Mouse (Mus musculus): Measurements from ENCODE around the gene Atg4b. TPM values are rescaled to one million over a fixed set of nuclear protein-coding genes. Genes with fewer than 3 reads are reported as not detected.

Atg4b gene
- 62.1 TPM for polyA plus RNA-seq (2015; fragmentation: Illumina TruSeq; extraction: RNeasy Lipid Tissue Mini Kit (QIAGEN cat#74804); ENCODE audit: insufficient read depth, low replicate concordance)

DNA sequence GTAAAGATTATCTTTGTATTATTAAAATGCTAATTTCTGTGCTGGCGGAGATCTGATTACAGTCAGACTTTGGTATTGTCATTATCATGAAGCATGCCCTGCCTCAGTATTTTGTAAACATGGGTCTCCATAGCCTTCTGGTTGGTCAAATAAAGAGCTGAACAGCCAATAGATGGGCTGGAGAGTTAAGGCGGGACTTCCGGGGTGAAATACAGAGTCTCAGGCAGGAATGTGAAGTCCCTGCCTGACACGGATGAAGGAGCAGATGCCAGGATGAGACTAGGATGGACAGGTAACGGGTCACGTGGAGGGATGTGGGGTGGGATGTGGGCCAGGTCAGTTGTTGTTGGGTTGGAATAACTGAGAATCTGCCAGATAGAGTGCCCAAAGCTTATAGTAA, at the start of gene Atg4b:
Gene Atg4b (plus strand): TSS at position 211 of the 400 bp plus-strand sequence.

DNA sequence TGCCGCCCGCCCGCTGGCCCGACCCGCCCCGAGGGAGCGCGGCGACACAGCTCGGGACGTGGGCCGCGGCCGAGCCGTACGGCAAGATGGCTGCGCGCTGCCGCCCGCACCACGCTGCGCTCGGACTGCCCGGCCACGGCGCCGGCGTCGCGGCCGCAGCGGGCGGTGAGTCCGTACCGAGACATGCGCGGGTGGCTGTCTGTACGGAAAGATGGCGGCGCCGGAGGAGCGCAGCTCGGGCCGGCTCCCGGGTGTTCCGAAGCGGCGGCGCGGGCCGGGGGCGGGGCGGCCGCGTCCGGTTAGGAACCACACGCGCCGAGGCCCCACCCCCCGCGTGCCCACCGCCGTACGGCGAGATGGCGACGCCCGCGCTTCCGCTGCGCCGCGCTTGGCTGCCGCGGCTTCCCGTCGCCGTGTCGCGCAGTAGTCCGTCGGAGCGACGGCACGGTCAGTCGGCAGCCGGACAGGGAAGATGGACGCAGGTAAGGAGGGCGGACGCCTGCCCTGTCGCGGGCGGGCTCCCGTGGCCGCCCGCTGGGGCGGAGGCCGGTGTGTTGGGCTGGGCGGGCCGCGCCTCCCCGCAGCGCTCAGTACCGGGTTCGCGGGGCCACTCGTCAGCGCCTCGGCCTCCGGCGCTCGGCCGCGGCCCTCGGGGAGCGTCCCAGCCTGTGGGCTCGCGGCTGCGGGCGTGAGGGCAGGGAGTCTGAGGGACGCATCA, 3.4 kb downstream of the Atg4b start, which contains the start of gene Thap4:
Gene Thap4 (minus strand): TSS at position 292 of the 718 bp plus-strand sequence.

DNA sequence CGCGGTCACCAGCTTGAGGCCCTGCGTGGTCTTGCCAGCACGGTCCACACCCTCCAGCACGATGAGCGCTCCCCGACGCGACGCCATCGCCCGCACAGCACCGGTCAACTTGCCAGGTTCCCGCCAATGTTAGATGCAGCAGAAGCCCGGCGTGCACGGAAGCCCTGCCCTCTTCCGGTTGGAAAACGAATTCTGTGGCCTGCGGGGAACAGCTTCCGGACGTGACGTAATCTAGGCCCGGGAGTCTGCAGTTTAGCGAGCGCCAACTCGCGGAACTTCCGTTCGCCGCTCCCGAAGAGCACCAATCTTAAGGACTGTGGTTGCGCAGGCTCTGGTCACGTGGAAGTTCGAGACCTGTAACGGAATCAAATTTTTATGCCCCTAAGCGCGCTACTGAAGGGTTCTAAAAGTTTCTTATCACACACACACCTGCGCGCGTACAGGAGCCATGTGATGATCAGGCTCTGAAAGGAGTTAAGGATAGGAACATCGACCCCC, 50.5 kb downstream of the Atg4b start, which contains the start of gene Dtymk:
Gene Dtymk (minus strand): TSS at position 194 of the 498 bp plus-strand sequence.

DNA sequence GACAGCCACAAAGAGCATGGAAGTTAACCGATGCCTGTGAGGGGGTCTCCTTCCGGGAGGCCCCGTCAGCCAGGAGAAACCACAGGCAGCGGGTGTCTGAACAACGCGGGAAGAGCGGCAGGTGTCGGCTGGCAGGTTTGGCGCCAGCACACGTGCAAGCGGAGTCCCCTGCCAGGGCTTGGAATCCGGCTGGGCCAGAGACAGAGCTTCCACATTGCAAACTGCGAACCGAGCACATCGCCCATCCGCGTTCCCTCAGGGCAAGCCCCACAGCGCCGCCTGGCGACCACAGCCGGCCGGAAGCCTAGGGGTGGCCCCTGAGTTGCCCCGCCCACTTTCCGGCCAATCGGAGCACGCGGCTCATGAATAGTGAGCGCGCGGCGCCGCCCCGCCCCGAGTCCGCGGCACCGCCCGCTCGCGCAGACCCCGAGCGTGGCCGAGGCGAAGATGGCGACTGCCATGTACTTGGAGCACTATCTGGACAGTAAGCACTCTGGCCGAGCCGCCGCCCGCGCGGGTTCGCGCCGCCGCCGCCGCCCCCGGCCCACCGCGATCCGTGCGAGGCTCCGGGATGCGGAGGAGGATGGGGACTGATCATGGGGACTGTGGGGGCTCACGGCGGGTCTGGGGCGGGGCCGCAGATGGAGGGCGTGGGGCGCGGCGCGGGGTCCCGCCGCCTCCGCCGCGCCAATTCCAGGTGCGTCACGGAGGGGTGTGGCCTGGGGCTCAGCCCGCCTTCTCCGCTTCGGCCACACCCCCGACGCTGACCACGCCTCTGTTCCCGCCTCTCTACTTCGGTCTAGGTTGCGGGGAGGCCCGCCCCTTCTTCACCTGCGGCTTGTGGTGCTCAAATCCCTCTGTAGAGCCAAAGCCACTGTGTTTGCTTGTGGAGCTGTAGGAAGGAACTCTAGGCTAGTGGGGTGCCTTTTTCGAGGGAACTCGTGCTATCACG, 52.5 kb downstream of the Atg4b start, which contains the start of gene Ing5:
Gene Ing5 (plus strand): TSS at position 410 of the 952 bp plus-strand sequence.

DNA sequence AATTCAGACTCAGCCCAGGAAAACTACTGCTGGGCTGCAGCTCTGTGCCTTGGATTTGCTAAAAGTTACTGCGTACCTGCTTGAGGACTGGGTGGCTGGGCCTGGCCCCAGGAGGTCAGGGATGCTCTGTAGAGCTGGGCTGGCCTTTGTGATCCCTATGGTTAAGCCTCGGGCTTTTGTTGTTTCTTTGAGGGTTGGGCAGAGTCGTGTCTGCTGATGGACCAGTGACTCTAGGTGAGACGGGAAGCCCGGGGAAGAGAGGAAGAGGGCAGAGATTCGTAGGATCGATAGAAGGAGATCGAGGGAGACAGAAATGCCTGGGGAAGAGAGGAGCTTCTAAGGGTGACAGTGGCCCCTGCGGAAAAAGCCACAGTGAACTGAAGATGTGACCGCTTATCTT, 73.3 kb downstream of the Atg4b start, which contains the start of gene D2hgdh:
Gene D2hgdh (plus strand): TSS at position 301 of the 400 bp plus-strand sequence.

Other genes with a start within 250 kb of the Atg4b start
- gene Farp2, start 239.4 kb upstream of the Atg4b start, polyA plus RNA-seq (2015; fragmentation: Illumina TruSeq; extraction: RNeasy Lipid Tissue Mini Kit (QIAGEN cat#74804); ENCODE audit: insufficient read depth, low replicate concordance) = 3.4 TPM
- gene Stk25, start 92.8 kb upstream of the Atg4b start, polyA plus RNA-seq (2015; fragmentation: Illumina TruSeq; extraction: RNeasy Lipid Tissue Mini Kit (QIAGEN cat#74804); ENCODE audit: insufficient read depth, low replicate concordance) = 93.9 TPM
- 8.8 TPM for gene Bok, start 65.8 kb upstream of the Atg4b start, polyA plus RNA-seq (2015; fragmentation: Illumina TruSeq; extraction: RNeasy Lipid Tissue Mini Kit (QIAGEN cat#74804); ENCODE audit: insufficient read depth, low replicate concordance)
- gene Thap4, start 3.4 kb downstream of the Atg4b start, polyA plus RNA-seq (2015; fragmentation: Illumina TruSeq; extraction: RNeasy Lipid Tissue Mini Kit (QIAGEN cat#74804); ENCODE audit: insufficient read depth, low replicate concordance) = 15.6 TPM
- 127 TPM for gene Dtymk, start 50.4 kb downstream of the Atg4b start, polyA plus RNA-seq (2015; fragmentation: Illumina TruSeq; extraction: RNeasy Lipid Tissue Mini Kit (QIAGEN cat#74804); ENCODE audit: insufficient read depth, low replicate concordance)
- gene Ing5, start 52.5 kb downstream of the Atg4b start, polyA plus RNA-seq (2015; fragmentation: Illumina TruSeq; extraction: RNeasy Lipid Tissue Mini Kit (QIAGEN cat#74804); ENCODE audit: insufficient read depth, low replicate concordance) = 25.5 TPM
- gene D2hgdh, start 73.4 kb downstream of the Atg4b start, polyA plus RNA-seq (2015; fragmentation: Illumina TruSeq; extraction: RNeasy Lipid Tissue Mini Kit (QIAGEN cat#74804); ENCODE audit: insufficient read depth, low replicate concordance) = 26.5 TPM
- gene Gal3st2, start 109.8 kb downstream of the Atg4b start, polyA plus RNA-seq (2015; fragmentation: Illumina TruSeq; extraction: RNeasy Lipid Tissue Mini Kit (QIAGEN cat#74804); ENCODE audit: insufficient read depth, low replicate concordance) = 12.7 TPM
- gene Gal3st2b, start 166.8 kb downstream of the Atg4b start, polyA plus RNA-seq (2015; fragmentation: Illumina TruSeq; extraction: RNeasy Lipid Tissue Mini Kit (QIAGEN cat#74804); ENCODE audit: insufficient read depth, low replicate concordance) = 5.9 TPM
- gene Gal3st2c, start 239.0 kb downstream of the Atg4b start, polyA plus RNA-seq (2015; fragmentation: Illumina TruSeq; extraction: RNeasy Lipid Tissue Mini Kit (QIAGEN cat#74804); ENCODE audit: insufficient read depth, low replicate concordance) = 0.62 TPM